Mouse (Mus musculus) neural tube, embryonic 13.5 days (tissue): ENCODE data around the gene Smarca4. TPM values are rescaled to one million over a fixed set of nuclear protein-coding genes. Genes with fewer than 3 reads are reported as not detected.

ENCODE experiments used
- ATAC-seq: fragments of 200-750 bp; cut with Nextera tagmentation; 2 replicates; pipeline ENCODE4 v1.8.0; 2017; ENCODE audit warnings: low read depth, mild to moderate bottlenecking, moderate TSS enrichment, moderate library complexity
- H3K27ac ChIP-seq: fragments of 300-500 bp; sonication (generic); replicated peaks from 2 replicates; pipeline ENCODE4 v1.5.1; 2015; ENCODE audit warnings: moderate library complexity, mild to moderate bottlenecking, inconsistent platforms
- H3K27me3 ChIP-seq: fragments of 300-500 bp; sonication (generic); 2 replicates; pipeline ENCODE4 v1.6.1; 2015; ENCODE audit warnings: mild to moderate bottlenecking, inconsistent platforms
- H3K36me3 ChIP-seq: fragments of 300-500 bp; sonication (generic); 2 replicates; pipeline ENCODE4 v1.6.1; 2015; ENCODE audit warnings: mild to moderate bottlenecking, inconsistent platforms
- H3K4me1 ChIP-seq: fragments of 300-500 bp; sonication (generic); replicated peaks from 2 replicates; pipeline ENCODE4 v1.6.1; 2015; ENCODE audit warnings: inconsistent platforms
- H3K4me2 ChIP-seq: fragments of 300-500 bp; sonication (generic); 2 replicates; pipeline ENCODE4 v1.6.1; 2015; ENCODE audit warnings: inconsistent platforms, mild to moderate bottlenecking, moderate library complexity
- H3K4me3 ChIP-seq: fragments of 300-500 bp; sonication (generic); 2 replicates; pipeline ENCODE4 v1.5.1; 2015; ENCODE audit warnings: mild to moderate bottlenecking, inconsistent platforms
- H3K9ac ChIP-seq: fragments of 300-500 bp; sonication (generic); 2 replicates; pipeline ENCODE4 v1.6.1; 2015; ENCODE audit warnings: moderate library complexity, mild to moderate bottlenecking, inconsistent platforms
- H3K9me3 ChIP-seq: fragments of 300-500 bp; sonication (generic); 2 replicates; pipeline ENCODE4 v1.6.1; 2016; ENCODE audit warnings: inconsistent platforms
- WGBS: fragments of 180-500 bp; shearing (Covaris S2); methylation state at CpG from one replicate; pipeline ENCODE4 v1.1.7; 2015; 5-methylcytosine and 5-hydroxymethylcytosine counted together
- polyA plus RNA-seq: library from polyadenylated mRNA; unstranded; fragments of >200 nt; fragmentation: Nextera tagmentation; extraction: Ambion mirVana; gene quantifications from 2 replicates; pipeline ENCODE4 v1.2.1, GENCODE M21; 2015

The Smarca4 gene
- polyA plus RNA-seq, 1 experiment from 2014 or later: 149 TPM

- H3K9ac ChIP-seq: no peak overlapping the region
- H3K4me2 ChIP-seq: no peak overlapping the region
- H3K27me3 ChIP-seq: no peaks in the 10 kb centered on the region
- no peaks in the 10 kb centered on the region for H3K4me1 ChIP-seq
- no peak for ATAC-seq
- peaks cover 88% of the 10 kb centered on the region for H3K36me3 ChIP-seq
- H3K4me3 ChIP-seq: no peak overlapping the region
- no peaks in the 10 kb centered on the region for H3K9me3 ChIP-seq
- no peak overlapping the region for H3K27ac ChIP-seq
- 87% methylated on average over 4 of the region's 4 CpGs for whole genome bisulfite sequencing
Measured at GRCm38 (mm10) chr9:21706085-21706484, 90.1 kb downstream of the Smarca4 start.

GRCm38 (mm10) chr9:21706586-21707265, 90.8 kb downstream of the Smarca4 start:
- WGBS: 88% methylated on average over 8 of the region's 8 CpGs
- no peak for ATAC-seq

GRCm38 (mm10) chr9:21709340-21709739, 93.4 kb downstream of the Smarca4 start:
- 92% methylated on average over 3 of the region's 3 CpGs for WGBS
- H3K27ac ChIP-seq: no peak overlapping the region
- H3K36me3 ChIP-seq: peaks cover 62% of the 10 kb centered on the region
- H3K9ac ChIP-seq: no peak overlapping the region
- H3K9me3 ChIP-seq: no peaks in the 10 kb centered on the region
- no peaks in the 10 kb centered on the region for H3K4me1 ChIP-seq
- no peaks in the 10 kb centered on the region for H3K27me3 ChIP-seq
- no peak overlapping the region for H3K4me3 ChIP-seq
- no peak for ATAC-seq
- H3K4me2 ChIP-seq: no peak overlapping the region

More at GRCm38 (mm10) chr9:21706586-21707265, 90.8 kb downstream of the Smarca4 start:
- H3K27ac ChIP-seq: no peak overlapping the region
- H3K4me1 ChIP-seq: no peaks in the 10 kb centered on the region
- no peak overlapping the region for H3K4me2 ChIP-seq
- no peaks in the 10 kb centered on the region for H3K27me3 ChIP-seq
- H3K4me3 ChIP-seq: no peak overlapping the region
- H3K9me3 ChIP-seq: no peaks in the 10 kb centered on the region
- H3K9ac ChIP-seq: no peak overlapping the region
- H3K36me3 ChIP-seq: peaks cover 81% of the 10 kb centered on the region

GRCm38 (mm10) chr9:21715298-21715697, 99.3 kb downstream of the Smarca4 start:
- 0 out of 2 replicates have a peak, but pooled peaks have one; percentile 33 for ATAC-seq
- 75% methylated on average over 4 of the region's 4 CpGs for WGBS

GRCm38 (mm10) chr9:21717015-21717414, 101.0 kb downstream of the Smarca4 start:
- ATAC-seq: no peak
- Histone ChIP-seq H3K4me2 (no peak overlapping the region), H3K4me1 (no peaks in the 10 kb centered on the region), H3K27me3 (no peaks in the 10 kb centered on the region), H3K27ac (no peak overlapping the region), H3K4me3 (no peak overlapping the region), H3K9ac (no peak overlapping the region), H3K36me3 (peaks cover 7% of the 10 kb centered on the region; the same call in 1 of the 2 replicates), H3K9me3 (no peaks in the 10 kb centered on the region)
- 91% methylated on average over 2 of the region's 2 CpGs for WGBS

More at GRCm38 (mm10) chr9:21715298-21715697, 99.3 kb downstream of the Smarca4 start:
- Histone ChIP-seq H3K9me3 (no peaks in the 10 kb centered on the region), H3K36me3 (peaks cover 7% of the 10 kb centered on the region; the same call in 1 of the 2 replicates), H3K4me2 (no peak overlapping the region), H3K27ac (no peak overlapping the region), H3K27me3 (no peaks in the 10 kb centered on the region), H3K4me1 (no peaks in the 10 kb centered on the region), H3K9ac (no peak overlapping the region), H3K4me3 (no peak overlapping the region)

GRCm38 (mm10) chr9:21721036-21721435, 105.1 kb downstream of the Smarca4 start:
- Histone ChIP-seq H3K9ac (no peak overlapping the region), H3K4me1 (peaks cover 27% of the 10 kb centered on the region), H3K27me3 (no peaks in the 10 kb centered on the region), H3K36me3 (no peaks in the 10 kb centered on the region), H3K4me3 (no peak overlapping the region), H3K9me3 (no peaks in the 10 kb centered on the region), H3K4me2 (no peak overlapping the region), H3K27ac (no peak overlapping the region)
- WGBS: 82% methylated on average over 2 of the region's 2 CpGs
- ATAC-seq: no peak

GRCm38 (mm10) chr9:21723377-21724146, 107.6 kb downstream of the Smarca4 start, which contains the start of gene Ldlr:
Gene Ldlr, plus strand, starts transcription at chr9:21723483.
- Histone ChIP-seq H3K36me3 (no peaks in the 10 kb centered on the region), H3K4me1 (peaks cover 35% of the 10 kb centered on the region), H3K4me3 (peak within 1 kb of the TSS; percentile 57), H3K27me3 (no peaks in the 10 kb centered on the region), H3K27ac (peak within 1 kb of the TSS; percentile 89), H3K9ac (peak within 1 kb of the TSS; percentile 78), H3K9me3 (no peaks in the 10 kb centered on the region), H3K4me2 (peak within 1 kb of the TSS; percentile 82)
- ATAC-seq: peak; percentile 79
- under 1% methylated on average over 47 of the region's 47 CpGs for WGBS

DNA sequence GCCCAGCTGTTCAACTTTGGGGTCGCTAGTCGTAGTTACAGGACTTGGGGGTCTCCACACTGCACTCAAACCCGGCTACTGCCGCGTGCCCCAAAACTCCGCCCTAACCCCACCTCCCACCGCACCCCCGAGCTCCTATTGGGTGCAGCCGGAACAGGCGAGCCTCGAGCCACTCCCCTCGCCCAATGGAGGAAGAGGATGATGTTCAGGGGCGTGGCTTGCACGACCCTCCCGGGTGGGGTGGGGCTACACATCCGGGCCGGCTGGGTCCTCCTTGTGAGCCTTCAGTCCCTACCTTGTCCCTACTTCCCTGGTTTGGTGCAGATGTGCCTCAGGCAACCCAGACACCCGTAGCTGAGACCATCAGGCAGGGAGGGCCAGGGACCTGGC, 108.2 kb downstream of the Smarca4 start:
- Histone ChIP-seq H3K9me3 (no peaks in the 10 kb centered on the region), H3K27me3 (no peaks in the 10 kb centered on the region), H3K36me3 (no peaks in the 10 kb centered on the region), H3K4me3 (peak overlapping the region; percentile 57), H3K4me2 (peak overlapping the region; percentile 82), H3K27ac (peak overlapping the region; percentile 89), H3K4me1 (peaks cover 35% of the 10 kb centered on the region), H3K9ac (peak overlapping the region; percentile 78)
- ATAC-seq: peak; percentile 97
- WGBS: under 1% methylated on average over 18 of the region's 18 CpGs

DNA sequence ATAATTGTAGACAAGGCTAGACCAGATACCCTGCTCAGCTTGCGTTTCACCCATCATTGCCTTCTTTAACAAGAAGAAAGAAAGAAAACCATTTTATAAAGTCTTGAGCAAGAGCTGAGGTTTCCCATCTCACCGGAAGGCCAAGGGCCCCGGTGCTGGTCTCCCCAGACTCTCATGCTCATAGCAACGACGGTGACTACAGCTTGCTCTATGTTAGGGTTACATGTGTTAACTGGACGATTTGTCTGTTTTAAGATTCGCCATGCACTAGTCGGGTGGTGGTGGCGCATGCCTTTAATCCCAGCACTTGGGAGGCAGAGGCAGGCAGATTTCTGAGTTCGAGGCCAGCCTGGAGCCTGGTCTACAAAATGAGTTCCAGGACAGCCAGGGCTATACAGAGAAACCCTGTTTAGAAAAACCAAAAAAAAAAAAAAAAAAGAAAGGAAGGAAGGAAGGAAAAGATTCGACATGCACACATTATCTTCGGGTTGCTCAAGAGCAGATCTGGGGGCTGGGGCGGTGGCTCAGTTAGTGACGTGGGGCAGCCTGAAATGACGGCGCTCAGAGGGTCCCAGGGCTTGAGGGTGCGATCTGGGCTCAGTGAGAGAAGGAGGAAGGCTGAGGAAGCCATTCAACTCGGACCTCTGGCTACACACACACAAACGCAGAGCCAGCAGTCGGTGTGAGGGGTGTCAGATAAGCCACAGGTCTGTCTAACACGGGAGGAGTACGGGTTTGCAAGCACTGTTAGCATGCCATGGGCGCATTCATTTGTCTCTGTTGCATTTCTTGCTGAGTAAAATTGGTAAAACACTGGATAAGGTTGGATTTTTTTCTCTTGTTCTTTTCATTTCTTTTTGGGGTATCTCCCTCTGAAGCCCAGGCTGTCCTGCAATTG, 109.5 kb downstream of the Smarca4 start:
- Histone ChIP-seq H3K9me3 (no peaks in the 10 kb centered on the region), H3K4me1 (peaks cover 39% of the 10 kb centered on the region), H3K27ac (peak overlapping the region; percentile 89), H3K4me3 (peak overlapping the region; percentile 57), H3K9ac (peak overlapping the region; percentile 35), H3K4me2 (peak overlapping the region; percentile 82), H3K36me3 (peaks cover 2% of the 10 kb centered on the region; the same call in 1 of the 2 replicates), H3K27me3 (no peaks in the 10 kb centered on the region)
- WGBS: 85% methylated on average over 23 of the region's 23 CpGs
- no peak for ATAC-seq

DNA sequence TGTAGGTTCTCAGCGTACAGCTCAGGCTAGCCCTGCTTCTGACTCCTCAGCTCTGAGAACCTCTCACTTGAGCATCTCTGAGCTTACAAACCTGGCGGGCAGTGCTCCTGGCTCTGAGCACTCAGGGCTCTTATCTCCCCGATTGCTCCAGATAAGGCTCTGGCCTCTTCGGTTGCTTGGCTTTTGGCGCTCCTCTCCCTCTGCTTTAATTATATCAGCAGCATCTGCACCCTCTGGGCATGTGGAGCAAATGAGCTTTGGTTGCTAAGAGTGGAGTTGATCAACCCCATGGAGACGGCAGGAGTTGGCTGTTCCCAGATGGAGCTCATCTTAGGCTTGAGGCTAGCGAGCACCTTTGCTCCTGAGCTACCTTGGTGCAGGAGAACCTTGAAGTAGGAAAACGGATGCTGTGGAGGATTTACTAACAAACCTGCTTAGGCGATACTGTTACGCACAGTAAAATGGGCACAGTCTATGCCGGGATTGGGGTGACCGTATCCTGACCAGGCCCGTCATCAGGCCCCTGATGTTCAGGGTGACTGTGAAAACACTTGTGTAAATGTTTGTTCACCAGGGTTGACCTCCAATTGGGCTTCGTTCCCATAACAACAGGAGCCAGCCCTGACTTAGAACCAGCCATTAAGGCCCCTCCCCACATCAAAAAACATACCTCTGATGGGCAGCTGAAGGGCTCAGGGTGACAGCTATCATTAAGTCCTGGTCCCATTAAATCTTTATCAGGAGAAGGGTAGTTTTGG, 110.4 kb downstream of the Smarca4 start:
- 76% methylated on average over 14 of the region's 14 CpGs for WGBS
- Histone ChIP-seq H3K4me1 (peaks cover 39% of the 10 kb centered on the region), H3K27ac (peak overlapping the region; percentile 43), H3K9me3 (no peaks in the 10 kb centered on the region), H3K4me3 (no peak overlapping the region), H3K9ac (no peak overlapping the region; the same call in 1 of the 2 replicates), H3K36me3 (peaks cover 9% of the 10 kb centered on the region; the same call in 1 of the 2 replicates), H3K4me2 (peak overlapping the region; percentile 82), H3K27me3 (no peaks in the 10 kb centered on the region)
- no peak for ATAC-seq

GRCm38 (mm10) chr9:21728261-21728832, 112.4 kb downstream of the Smarca4 start:
- Histone ChIP-seq H3K27me3 (no peaks in the 10 kb centered on the region), H3K27ac (no peak overlapping the region), H3K4me3 (no peak overlapping the region), H3K9me3 (no peaks in the 10 kb centered on the region), H3K4me1 (peaks cover 30% of the 10 kb centered on the region), H3K9ac (no peak overlapping the region), H3K4me2 (no peak overlapping the region), H3K36me3 (peaks cover 27% of the 10 kb centered on the region)
- 92% methylated on average over 10 of the region's 10 CpGs for WGBS
- ATAC-seq: no peak
